Mouse (Mus musculus) large intestine, adult 2 months (tissue): ENCODE measurements around the gene Cemip. TPM values are rescaled to one million over a fixed set of nuclear protein-coding genes. Genes with fewer than 3 reads are reported as not detected.
"Not testable (repeated sequence)": the region's sequence is repeated elsewhere in the genome, so short reads cannot be mapped to it uniquely, and the experiment has no call there.

ENCODE experiments used
- DNase-seq: peaks from one replicate; pipeline ENCODE4 v3.0.0-alpha.2; 2012; ENCODE audit warnings: low read depth, low spot score
- WGBS: fragments of 180-500 bp; shearing (Covaris S2); methylation state at CpG from one replicate; pipeline ENCODE4 v1.1.7; 2018; 5-methylcytosine and 5-hydroxymethylcytosine counted together
- polyA plus RNA-seq: library from polyadenylated mRNA; depleted of rRNA; stranded (reverse); fragments of >200 nt; gene quantifications from 2 replicates; pipeline ENCODE4 v1.2.3, GENCODE M21; 2012

The Cemip gene
- polyA plus RNA-seq, 1 experiment = 0.31 TPM

- no peak for DNase-seq
- WGBS = 67% methylated on average over 3 of the region's 3 CpGs
Observed at GRCm38 (mm10) chr7:83904831-83905230, 181.5 kb downstream of the Cemip start.

DNA sequence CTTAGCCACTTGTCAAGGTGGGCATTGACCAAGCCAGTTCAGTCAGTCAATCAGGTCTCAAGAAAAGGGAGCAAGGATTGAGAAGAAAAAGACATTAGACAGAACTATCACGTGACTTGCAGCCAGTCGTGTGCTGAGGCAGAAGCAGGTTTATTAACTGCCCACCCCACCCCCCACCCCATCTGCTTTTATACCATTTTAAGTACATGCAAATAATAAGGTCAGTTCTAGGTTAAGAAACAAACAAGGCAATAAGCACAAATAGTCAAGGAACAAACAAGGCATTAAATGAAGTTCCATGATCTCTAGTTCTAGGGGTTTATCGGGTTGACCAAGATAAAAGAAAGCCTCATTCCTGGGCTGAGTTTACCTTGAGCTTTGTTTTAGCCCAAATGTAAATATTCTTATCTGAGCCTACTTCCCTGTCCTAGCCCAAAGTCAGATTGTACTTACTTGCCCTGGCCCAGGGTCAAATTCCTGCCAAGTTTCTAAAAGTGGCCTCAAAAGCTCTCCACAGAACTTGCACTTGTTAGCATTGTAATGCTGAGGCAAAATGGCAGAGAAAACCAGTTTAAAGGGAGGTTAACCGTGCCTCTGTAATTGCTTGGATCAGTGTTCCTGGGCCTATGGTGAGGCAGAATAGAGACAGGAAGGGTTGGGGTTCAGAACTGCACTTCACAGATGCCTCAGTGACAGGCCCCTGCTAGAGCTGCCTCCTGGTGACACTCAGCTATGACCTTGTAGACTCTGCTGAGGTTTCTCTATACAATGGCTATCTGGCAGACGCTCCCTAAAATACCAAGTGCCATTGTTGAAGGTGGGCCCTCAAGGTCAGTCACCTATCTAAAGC, 183.8 kb downstream of the Cemip start:
- 66% methylated on average over 5 of the region's 5 CpGs for WGBS
- DNase-seq = no peak

GRCm38 (mm10) chr7:83901425-83901824, 184.9 kb downstream of the Cemip start:
- no peak for DNase-seq
- 87% methylated on average over 4 of the region's 4 CpGs for WGBS

- 81% methylated on average over 3 of the region's 3 CpGs for WGBS
- DNase-seq = no peak
Observed at GRCm38 (mm10) chr7:83900519-83900918, 185.8 kb downstream of the Cemip start.

GRCm38 (mm10) chr7:83898267-83898666, 188.0 kb downstream of the Cemip start:
- DNase-seq = no peak
- WGBS = 93% methylated on average over 11 of the region's 11 CpGs

GRCm38 (mm10) chr7:83896077-83896740, 190.1 kb downstream of the Cemip start:
- no peak for DNase-seq
- 84% methylated on average over 5 of the region's 5 CpGs for WGBS

DNA sequence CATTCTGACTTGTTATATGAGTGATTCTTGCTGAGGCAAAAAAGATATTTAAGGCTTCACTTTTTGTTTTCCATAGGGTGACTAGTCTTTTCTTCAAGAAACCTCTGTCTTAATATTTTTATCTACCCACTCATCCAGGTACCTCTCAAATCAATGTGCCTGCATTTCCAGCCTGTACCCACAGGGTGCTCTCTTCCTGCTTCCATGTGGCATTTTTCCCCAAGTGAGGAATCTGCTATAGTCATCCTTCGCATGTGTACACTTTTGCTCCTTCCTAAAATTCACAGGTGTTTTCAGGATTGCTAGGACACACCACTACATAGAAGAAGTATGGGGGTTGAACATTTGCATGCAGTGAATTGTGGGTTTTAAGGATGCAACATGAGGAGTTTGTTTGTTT, 192.0 kb downstream of the Cemip start:
- 93% methylated on average over 1 of the region's 1 CpGs for WGBS
- DNase-seq = no peak

DNA sequence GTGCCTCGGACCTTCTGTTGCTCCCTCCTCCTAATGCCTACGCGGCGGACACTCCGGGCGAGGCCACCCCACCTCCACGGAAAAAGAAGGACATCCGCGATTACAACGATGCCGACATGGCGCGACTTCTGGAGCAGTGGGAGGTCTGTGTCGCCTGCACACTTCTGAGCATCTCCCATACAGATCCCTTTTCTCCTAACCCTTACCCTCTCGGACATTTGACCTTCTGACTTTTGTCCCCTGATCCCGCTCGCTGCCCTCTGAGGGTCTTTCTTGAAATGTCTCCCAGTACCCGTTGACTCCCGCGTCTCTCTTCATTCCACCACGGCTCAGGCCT, 194.0 kb downstream of the Cemip start:
- no peak for DNase-seq
- under 1% methylated on average over 21 of the region's 21 CpGs for WGBS

DNA sequence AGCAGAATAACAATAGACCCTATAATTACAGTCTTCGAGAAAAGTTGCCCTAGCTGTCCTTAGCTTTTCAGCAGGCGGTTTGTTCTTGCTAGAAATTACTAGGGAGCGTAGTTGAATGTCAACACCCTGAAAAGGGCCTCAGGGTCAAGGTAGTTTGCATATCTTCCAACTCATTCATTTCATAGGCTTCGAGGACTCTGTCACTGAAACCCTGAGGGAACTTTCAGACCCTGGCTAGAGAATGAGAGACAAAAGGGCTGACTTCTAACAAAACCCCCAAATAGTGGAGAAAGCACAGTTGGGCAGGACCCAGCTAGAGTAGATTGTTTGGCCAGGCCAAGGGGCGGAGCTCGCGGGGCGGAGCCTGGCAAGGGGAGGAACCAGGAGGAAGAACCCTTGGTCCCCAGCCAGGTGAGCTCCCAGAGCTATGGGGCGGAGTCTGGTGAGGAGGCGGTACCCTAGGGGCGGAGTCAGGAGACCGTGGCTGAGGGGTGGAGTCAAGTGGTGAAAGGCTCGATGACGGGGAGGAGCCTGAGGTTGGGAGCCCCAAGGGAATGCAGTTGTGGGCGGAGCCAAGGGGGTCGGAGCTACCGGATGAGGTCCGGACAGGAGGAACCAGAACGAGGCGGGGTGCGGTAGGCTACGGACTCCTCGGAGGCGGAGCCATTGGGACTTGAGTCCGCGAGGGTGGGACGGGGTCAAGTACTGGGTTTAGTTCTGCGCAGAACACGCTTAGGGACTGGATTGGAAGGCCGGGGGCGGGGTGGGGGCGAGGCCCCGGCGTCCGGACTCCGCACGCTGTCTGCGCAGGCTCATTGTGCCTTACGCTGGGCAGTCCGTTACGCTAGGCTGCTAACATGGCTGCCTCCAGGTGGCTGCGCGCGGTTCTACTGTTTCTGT, 194.6 kb downstream of the Cemip start:
- 2% methylated on average over 44 of the region's 44 CpGs for WGBS
- DNase-seq = peak; percentile 100

GRCm38 (mm10) chr7:83889946-83890345, 196.4 kb downstream of the Cemip start:
- not testable (repeated sequence) for DNase-seq
- WGBS = 87% methylated on average over 5 of the region's 5 CpGs

GRCm38 (mm10) chr7:83889383-83889782, 196.9 kb downstream of the Cemip start:
- WGBS = 20% methylated on average over 3 of the region's 3 CpGs

DNA sequence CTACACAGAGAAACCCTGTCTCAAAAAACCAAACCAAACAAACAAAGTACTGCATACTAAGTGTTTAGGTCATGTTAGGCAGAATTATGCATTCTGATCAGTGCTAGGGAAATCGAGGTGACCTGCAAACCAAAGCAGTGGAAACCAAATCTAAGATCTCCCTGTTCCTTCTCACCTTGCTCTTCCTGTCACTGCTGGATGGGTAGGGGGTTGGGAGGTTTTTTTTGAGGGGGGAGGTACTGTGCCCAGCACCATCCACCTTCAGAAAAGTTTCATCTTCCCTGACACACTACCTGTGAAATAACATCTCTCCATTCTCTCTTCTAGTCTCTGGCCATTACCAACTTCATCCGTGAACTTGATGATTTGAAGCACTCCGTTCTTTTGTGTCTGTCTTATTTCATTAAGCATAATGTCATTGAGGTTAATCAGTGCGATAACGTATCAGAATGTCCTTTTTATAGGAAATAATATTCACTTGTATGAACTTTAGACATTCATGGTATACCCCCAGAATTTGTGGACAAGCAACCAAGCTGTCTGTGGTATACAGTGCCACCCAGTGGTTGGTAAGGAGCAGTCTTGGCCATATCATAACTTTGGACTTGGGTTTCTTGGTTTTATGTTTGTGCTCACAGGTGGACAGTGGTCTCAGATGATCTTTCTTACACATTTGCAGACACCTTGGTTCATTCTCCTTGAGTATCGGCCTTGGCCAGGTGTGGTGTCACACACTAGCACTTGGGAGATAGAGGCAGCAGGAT, 199.8 kb downstream of the Cemip start:
- DNase-seq = no peak

More at GRCm38 (mm10) chr7:83889383-83889782, 196.9 kb downstream of the Cemip start:
- no peak for DNase-seq

DNA sequence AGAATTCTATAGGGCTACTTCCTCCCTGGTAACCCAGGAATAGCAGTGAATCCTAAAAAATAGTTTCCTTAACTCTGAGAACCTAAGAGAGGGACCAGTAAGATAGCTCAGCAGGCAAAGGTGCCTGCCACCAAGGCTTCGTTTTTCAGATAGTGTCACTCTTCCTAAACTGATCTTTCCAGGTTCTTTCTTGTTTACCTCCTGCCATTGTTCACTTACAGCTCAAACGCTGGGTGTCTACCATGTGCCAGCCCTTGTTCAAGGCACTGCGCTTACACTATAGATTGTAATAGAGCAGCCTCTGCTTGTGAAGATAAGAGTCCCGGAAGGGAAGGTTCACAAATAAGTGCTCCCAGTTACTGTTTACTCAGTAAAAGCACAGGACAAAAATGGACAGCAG, 200.5 kb downstream of the Cemip start:
- DNase-seq = no peak
- 40% methylated on average over 4 of the region's 4 CpGs for WGBS

More for the DNA sequence above, 199.8 kb downstream of the Cemip start:
- 92% methylated on average over 6 of the region's 6 CpGs for WGBS

- 23% methylated on average over 6 of the region's 6 CpGs for WGBS
- no peak for DNase-seq
Observed at GRCm38 (mm10) chr7:83884921-83885532, 201.3 kb downstream of the Cemip start.

DNA sequence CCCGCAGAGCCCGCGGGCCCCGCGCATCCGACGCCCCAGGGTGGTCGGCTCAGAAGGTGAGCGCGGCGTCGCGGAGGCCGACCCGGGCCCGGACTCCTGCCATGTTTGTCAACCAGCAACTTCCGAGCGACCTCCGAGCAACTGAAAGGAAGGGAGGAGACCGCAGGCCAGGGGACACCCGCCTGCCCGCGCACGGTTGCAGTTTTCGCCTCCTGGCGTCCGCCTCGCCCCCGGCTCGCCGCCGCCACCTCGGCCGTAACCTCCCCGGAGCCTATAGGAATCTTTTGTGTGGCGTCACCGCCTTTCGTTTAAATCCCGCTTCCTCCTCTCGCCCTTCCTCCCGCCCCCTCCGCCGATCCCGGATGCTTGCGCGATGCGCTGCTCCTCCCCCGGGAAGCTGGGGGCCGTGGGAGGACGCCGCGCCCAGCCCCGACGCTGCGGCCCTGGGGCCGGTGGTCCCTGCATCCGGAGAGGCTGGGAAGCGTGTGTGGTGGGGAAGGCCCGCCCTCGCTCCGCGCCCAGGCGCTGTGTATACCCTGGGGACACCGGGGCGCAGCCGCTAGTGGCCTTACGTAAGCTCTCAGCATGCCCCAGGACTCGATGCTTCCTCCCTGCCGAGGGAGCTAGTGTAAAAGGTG, 202.2 kb downstream of the Cemip start, which contains the start of the genes Tlnrd1 and Mesd:
Tlnrd1 (minus strand) TSS at position 285 of the 638 bp plus-strand sequence.
Mesd (plus strand) TSS at position 446 of the 638 bp plus-strand sequence.
- under 1% methylated on average over 69 of the region's 69 CpGs for WGBS
- DNase-seq = no peak

DNA sequence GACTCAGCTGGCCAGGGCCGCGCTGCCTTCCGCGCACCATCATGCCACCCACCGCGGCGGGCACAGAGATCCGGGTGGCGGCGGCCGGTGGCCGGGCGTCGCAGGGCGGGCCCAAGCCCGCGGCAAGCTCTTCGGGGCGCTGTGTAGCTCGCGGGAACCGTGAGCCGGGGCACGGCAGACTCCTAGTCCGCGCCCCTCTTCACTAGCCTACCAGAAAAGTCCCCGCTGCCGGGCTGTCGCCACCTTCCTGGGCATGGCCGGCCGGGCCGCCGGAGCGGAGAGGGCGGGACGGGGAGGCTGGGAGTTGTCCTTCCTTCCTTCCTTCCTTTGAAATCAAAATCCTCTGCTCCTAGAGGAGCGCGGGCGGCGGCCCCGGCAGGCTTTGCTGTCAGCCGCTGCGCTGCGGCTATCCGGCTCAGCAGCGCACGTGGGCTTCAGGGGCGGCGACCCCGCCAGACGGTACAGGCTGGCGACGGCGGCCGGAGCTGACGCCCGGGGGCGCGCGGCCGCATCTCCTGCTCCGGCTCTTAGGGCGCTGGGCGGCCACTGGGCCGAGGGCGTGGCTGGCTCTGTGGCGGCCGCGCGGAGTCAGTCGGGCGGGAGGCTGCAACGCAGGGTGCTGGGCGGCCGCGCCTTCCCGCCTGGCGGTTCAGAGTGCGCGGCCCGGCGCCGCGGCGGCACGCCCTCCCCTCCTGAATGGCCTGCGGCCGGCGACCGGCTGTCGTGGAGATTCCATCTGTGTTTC, 202.9 kb downstream of the Cemip start:
- WGBS = under 1% methylated on average over 91 of the region's 91 CpGs

More for the DNA sequence above, 202.9 kb downstream of the Cemip start:
- DNase-seq = no peak
